Mouse (Mus musculus): ENCODE data around the gene Ttc9.

Gene Ttc9

DNA sequence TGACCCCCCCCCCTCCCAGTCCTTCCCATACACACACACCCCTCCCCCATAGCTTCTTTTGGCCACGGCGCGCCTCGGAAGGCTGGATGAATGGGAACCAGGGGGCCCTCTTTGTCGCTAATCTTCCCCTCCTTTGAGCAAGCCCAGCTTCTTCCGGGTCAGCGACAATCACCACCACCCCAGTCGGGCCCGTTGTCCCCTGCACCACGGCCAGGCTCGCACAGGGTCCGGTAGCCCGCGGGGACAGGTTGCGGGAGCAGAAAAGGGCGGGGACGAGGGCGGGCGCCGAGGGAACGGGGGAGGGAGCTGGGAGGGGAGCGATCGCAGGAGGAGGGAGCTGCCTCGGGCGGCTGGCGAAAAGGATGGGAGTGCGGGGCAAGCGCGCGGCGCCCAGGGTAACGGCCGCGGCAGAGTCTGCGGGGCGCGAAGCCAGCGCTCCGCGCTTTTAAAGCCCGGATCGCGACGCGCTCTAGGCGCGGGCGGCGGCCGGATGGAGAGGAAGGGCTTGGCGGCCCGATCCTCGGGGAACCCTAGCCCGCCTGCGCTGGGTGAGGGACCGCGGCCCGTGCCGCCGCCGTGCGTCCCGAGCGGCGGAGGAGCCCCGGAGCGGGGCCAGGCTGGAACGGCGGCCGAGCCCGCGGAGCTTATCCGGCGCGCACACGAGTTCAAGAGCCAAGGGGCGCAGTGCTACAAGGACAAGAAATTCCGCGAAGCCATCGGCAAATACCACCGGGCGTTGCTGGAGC is at the start of gene Ttc9:
Gene Ttc9, plus strand, starts transcription at position 335 of the 746 bp plus-strand sequence.
- DNase-seq: no peak

DNA sequence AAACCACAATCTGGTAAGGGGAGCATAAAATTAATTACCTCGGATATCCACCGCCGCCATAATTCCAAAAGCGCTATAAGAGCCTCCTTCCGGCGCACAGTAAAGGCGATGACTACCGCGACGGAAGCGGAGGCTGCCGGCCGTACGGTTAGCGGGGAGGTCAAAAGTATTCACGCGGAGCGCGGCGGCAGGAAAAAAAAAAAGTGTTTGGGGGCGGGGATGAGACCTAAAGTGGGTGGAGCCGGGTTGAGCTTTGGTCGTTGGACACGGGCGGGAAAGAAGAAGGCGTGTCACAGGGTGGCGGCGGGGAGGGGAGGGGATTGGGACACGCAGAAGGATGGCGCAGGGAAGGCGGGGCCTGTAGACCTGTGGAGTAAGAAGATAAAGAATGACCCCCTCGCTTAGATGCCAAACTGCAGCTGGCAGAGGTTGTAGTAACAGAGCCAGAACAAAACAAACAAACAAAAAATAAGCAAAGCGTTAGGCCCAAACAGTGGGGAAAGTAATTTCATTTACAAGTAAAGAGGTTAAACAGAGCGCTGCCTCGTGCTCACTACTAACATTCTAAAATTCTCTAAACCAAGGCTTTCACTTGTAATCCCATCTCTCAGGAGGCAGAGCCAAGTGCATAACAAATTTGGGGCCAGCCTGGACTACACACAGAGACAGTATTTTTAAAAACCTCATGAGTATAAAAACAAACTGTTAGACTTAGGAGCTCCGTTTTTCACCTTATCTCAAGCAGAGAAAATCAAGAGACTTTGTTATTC is 36.0 kb upstream of the Ttc9 start, which contains the start of gene Med6:
Gene Med6, minus strand, starts transcription at position 107 of the 770 bp plus-strand sequence.
- DNase-seq: peak; percentile 95

GRCm38 (mm10) chr12:81596547-81597262 is 34.3 kb upstream of the Ttc9 start:
- DNase-seq: no peak

GRCm38 (mm10) chr12:81604995-81605784 is 25.9 kb upstream of the Ttc9 start:
- DNase-seq: no peak

DNA sequence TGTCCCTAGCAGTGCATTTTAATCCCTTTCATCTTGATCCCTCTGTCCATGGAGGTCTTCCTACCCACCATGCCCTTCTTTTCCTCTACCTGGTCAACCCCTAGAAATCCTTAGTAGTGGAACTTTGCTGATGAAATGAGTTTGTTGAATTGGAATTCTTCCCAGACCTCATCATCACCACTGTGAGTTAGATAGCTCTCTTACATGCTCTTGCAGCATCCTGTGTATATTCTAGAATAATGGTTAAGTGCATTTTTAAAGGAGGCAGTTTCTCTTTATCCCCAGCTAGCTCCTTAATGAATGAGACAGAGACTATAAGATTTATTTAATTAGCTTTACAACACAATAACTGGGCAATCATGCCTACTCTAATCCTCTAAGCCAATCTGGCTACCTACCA is 21.6 kb upstream of the Ttc9 start:
- DNase-seq: no peak

DNA sequence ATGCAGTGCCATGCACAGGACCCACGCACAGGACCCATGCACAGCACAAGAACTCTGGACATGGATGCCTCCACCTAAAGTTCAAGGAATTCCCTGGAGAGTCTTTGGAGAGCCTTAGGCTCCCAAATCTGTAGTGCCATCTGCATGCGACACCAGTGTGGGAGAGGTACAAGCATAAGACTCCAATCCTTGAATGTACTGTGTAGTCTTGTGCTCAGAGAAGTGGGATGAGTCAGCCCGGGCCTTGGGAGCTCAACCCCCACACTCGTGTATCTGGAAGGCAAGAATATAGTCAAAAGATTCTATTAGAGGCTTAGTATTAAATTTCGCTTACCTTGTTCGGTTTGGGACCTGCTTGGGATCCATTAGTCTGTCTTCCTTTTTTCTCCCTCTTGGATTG is 15.2 kb upstream of the Ttc9 start:
- DNase-seq: no peak

- no peak for DNase-seq
Observed at GRCm38 (mm10) chr12:81616980-81617379, 14.1 kb upstream of the Ttc9 start.

GRCm38 (mm10) chr12:81619302-81619701 is 11.7 kb upstream of the Ttc9 start:
- peak; percentile 85 for DNase-seq

GRCm38 (mm10) chr12:81623377-81623776 is 7.7 kb upstream of the Ttc9 start:
- DNase-seq: no peak

- no peak for DNase-seq
Observed at GRCm38 (mm10) chr12:81626226-81626861, 4.7 kb upstream of the Ttc9 start.

DNA sequence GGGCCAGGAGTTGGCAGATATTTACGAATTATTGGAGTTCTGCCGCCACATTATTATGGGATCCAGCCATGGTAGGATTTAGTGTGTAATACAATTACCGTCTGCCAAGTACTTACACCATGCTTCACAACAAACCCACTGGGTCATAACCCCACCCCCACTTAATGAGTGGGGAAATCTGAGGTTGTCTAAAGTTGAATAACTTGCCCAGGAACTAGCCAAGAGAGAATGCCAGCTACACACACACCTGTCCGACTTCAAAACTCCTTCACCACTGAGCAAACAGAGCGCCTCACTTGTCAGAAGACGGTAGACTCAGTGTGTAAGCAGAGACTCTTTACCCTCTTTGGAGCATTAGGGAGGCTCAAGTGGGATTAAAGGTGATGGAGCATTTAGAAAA is 3.6 kb upstream of the Ttc9 start:
- no peak for DNase-seq

DNA sequence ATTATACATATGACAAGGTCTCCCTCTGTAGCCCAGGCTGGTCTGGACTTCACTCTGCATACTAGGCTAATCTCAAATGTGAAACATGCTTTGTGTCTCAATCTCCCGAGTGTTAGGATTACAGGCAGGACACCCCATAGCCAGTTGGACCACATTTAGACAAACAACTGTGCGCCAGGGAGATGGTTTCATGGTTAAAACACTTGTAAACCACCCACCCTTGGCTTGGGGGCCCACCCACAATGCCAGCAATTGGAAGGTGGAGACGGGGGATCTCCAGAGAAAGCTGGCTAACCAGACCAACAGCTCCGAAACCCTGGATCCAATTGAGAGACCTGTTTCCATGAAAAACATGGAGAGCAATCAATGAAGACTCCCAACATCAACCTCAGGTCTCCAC is 3.0 kb upstream of the Ttc9 start:
- no peak for DNase-seq

GRCm38 (mm10) chr12:81630520-81630914 is 532 bp upstream of the Ttc9 start:
- no peak for DNase-seq

- no peak for DNase-seq
Observed at GRCm38 (mm10) chr12:81631661-81632401, 782 bp downstream of the Ttc9 start.

DNA sequence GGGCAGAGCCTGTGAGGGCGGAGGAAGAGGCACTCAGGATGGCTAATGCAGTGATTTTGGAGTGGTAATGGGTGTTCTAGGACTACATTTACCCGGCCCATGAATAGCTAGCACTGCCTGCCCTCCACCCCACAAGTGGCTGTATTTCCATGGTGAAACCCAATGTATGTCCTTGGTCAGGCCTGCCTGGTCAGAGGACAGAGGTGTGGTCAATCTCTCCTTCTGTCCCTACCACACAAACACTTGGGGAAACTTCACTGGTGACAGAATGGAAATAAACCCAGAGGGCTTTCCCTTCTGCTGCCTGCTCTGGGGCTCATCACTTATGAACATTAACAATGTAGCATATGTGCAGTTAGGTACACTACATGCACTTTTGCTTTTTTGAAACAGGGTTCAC is 2.2 kb downstream of the Ttc9 start:
- DNase-seq: no peak

DNA sequence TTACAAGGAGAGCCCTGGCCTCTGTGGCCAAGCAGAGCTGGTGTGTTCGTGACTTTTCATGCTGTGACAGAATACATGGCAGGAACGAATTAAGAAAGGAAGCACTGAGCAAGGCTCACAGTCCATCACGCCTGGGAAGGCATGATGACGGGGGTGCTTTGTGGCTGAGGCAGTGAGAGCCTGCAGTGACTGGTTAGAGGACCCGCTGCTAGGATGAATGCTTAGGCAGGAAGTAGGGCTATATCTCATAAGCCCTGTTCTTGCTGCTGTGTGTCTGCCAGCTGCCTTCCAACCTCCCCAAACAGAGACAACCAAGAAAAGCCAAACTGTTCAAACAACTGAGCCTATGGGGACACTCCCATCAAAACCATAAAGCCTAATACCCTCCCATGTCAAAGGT is 9.6 kb downstream of the Ttc9 start:
- no peak for DNase-seq

DNA sequence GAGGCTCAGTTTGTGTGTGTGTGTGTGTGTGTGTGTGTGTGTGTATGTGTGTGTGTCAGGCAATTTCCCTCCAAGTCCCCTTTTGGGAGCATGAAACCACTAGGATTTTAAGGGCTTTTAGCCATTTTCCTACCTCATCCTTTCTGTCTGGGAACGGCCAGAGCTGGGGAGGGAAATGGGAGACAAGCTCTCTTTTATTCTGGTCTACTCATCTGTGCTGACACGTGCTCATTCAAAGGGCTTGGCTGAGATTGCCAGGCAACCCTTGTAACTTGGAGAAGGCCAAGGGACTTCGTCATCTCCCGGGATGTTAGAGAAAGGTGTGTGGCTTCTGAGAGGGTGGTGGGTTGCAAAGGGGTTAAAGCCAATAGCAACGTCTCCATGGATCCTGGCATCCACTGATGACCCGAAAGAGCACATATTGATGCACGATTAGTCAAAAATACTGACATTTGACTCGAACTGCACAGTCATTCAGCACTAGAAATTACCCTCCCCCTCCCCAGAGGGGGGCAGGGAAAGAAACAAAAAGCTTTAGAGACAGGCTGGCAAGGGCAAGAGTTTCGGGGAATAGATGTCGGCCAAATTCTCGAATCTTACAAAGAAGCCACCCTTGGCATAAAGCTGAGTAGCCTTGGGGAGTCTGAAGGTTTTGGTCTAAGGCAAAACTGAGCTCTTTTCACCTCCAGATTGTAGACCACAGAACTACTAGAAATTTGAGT is 11.5 kb downstream of the Ttc9 start:
- DNase-seq: no peak

DNA sequence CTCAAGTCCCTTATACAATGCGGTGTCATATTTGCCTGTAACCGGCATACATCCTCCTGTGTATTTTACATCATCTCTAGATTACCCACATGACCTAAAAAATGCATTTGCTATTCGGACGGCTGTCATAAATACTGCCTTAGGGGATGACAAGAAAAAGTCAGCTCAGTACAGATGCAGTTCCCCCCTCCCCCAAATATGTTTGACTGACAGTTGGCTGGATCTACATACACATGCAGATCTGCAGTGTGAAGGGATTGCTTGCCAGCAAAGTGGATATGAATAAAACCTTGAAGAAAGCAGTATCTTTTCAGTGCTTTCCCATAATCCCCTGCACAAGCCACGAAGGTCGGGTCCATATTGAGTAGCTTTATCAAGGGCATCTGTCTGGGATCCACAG is 15.8 kb downstream of the Ttc9 start:
- DNase-seq: no peak

- DNase-seq: no peak
Observed at GRCm38 (mm10) chr12:81653344-81653743, 22.3 kb downstream of the Ttc9 start.

DNA sequence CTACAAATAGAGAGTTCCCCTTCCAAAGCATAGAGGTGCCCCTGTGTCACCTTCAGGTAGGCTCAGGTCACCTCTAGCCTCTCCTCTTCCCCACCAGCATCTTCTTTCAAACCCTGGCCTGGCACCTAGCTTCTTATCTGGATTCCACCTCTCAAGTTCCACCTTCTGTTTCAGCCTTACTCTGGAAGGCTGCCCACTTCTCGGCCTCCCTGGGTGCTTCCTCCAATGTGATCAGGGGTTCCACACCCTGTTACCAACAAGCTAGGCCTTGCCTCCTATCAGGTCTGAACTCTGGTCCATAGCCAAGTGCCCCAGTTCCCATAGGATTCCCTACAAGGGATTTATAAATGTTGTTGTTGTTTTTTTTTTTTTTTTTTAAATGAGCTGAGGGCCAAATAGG is 26.3 kb downstream of the Ttc9 start:
- DNase-seq: no peak

GRCm38 (mm10) chr12:81658086-81658485 is 27.0 kb downstream of the Ttc9 start:
- no peak for DNase-seq
